Mouse (Mus musculus): ENCODE measurements around the gene Btf3.

Gene Btf3

DNA sequence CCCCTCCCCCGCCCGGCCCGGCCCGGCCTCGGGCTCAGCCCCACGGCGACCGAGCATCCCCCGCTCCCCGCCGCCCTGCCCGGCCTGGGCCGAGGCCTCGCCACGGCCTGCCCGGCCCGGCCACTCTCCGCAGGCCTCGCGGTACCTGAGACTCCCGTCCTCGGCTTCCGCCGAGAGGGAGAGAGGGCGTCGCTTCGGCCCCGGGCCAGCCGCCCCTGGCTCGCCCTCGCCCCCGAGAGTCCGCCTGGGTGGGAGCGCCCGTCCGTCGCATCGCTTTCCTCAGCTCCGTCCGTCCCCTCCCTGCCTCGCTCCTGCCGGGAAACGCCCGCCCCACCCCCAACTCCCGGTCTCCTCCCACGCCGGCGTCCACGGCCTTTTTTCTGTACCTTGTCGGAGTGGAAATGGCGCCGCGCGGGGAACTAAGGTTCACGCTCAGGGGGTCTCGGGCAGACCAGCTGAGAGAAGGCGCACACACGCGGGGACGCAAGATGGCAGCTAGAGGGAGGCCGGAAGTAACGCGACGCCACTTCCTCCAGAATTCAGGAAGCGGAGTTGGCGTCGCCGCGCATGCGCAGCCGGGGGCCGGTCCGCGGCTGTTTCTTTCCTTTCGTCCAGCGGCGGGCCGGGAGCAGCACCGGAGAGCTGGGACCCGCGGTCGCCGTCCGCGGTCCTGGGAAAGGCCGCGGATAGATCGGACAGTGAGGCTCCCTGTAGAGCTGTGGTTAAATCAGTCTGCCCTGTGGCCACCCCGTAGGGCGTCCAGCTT is at the start of gene Btf3:
Btf3 (minus strand) TSS at position 527 of the 766 bp plus-strand sequence.
- DNase-seq (ENCODE audit: low spot score): peak; percentile 91

DNA sequence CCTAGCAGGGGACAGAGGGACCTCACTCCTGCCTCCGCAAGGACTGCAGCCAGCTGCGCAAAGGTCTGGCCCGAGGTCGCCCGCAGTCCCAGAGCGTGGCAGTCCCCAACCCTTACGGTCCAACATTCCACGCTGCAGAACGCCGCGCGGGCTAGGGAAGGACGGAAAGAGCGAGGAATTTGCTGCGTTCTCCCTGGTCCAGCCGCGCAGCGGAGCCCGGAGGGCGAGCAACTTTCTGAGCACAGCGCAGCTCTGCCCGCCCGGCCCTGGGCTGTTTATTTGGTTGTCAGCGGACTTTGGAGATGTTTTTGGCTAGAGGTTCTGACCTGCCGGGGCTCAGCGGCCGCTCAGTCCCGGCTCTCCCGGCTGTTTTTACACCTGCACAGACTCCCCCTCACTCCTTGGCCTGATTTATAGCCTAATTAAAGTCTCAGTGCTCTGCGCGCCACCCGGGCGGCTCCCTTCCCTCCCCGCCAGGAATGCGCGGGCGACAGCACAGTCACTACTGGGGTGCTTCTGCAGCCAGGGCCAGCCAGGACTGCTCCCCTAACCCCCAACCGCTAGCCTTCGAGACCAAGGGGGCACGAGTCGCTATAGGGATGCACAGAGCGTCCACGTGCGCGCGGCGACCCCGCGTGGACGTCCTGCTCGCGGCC is 49.1 kb upstream of the Btf3 start:
- no peak for DNase-seq (ENCODE audit: low spot score)

DNA sequence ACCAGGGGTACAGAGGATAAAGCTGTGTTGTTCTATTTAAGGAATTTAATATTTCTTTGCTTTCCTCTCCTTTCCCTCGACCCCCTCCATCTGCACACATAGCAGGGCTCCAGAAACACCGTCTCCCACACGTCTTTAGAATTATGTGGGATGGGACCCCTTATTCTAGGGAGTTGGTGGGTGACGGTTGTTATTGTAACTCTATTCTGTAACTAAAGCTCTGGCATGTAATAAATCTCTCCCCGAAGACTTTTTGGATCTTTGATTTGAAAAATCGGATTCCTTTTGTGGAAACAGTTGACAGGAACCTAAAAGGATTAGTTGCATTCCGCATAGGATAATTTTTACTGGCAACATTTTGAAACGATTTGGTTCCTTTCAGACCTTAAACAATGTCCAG is 48.3 kb upstream of the Btf3 start:
- DNase-seq (ENCODE audit: low spot score): no peak

DNA sequence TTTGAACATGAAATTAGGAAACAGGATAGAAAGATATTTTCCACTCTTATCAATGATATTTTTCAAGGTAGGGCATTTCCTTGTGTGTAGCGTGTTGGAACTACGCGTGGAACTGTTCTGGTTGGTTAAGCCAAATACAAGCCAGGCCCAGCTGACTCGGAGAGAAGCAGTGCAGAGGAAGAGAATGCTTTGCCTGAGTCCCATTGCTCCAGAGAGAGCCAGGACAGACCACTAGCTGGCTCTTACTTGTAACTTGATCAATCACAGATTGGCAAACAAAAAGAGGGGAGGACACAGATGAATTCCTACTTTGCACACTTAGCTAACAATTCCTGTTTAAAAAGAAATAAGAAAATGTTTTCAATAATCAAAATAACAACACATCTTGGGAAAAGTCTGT is 46.2 kb upstream of the Btf3 start:
- DNase-seq (ENCODE audit: low spot score): no peak

DNA sequence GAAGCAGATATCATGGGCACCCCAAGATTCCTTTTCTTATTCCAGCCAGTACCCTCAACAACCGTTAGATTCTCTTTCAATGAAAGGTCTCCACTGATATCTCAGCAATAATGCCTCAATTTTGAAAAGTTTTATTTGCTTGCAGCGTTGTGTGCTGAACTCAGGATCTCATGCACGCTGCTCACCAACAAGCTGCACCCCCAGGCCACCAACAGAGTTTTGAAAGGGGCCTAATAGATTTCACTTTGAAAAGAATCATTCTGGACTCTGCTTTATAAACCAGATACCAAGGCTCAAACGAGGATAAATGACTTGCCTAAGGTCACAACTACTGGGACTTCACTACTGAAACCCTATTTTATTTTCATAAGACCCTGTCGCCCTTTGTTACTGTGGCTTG is 44.4 kb upstream of the Btf3 start:
- DNase-seq (ENCODE audit: low spot score): no peak

DNA sequence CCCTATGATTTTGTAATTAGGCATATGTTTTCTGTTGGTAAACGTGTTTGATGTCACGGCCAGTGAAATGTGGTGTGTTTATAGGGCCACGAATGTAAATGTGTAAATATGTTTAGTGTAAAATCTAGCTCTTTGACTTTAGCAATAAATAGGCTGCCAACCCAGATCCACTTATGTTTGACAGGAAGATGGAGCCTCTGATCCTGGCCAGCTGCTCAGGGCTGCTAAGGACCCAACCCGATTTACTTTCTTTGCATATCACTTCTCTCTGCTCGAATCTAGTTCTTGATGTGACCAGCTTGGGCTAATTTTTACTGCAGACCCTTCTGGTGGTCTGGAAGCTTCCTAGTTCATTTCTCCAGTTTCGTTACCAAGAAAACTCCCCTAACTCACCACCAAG is 43.6 kb upstream of the Btf3 start:
- DNase-seq (ENCODE audit: low spot score): no peak

DNA sequence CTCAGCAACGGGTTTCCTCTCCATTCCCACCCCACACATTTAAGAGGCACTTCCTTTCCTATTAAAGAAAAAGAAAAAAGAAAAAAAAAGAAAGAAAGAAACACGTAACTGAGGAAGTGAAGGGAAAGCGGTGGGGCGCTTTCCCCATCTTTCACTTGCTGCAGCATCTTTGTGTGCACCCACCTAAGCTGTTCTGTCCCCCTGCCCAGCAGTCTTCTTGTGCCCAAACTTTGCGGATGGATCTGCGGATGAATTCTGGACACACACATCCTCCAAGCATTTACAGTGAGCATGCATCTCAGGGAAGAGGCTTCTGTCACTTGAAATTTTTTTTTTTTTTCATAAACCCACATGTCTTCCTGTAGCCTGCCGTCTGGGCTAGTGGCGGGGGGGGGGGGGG is 42.5 kb upstream of the Btf3 start:
- no peak for DNase-seq (ENCODE audit: low spot score)

DNA sequence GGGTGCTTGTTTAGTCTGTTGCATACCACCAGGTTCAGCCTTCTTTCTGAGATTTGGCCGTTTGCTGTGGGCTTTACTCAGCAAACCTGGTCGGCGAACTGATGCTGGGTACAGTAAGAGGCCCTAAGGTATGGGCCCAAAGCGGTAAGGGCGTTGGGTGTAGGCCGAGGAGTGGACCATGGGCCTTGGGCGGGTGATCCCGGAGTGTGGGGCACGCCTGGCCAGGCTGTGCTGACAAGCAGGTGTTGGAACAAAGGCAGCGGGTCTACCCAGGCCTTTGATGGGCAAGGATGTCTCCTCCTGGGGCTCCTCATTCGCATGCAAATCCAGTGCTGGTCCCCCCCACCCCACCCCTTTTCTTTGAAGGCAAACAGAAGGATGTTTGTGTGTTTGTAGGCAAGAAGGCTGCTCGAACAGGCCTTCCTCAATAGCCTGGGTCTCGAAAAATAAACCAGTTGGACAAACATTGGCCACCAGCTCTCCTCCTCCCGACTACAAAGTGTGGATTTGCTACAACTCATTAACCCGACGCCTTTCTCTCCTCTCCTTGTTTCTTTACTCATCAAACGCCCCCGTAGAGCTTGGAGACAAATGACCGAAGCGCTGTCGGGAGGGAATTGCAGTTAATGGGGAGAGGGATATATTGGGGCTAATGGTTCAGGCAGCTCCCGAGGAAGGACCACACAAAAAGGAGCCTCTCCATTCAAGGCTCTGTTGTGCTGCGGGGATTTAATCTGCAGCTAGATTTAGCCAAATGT is 41.8 kb upstream of the Btf3 start:
- DNase-seq (ENCODE audit: low spot score): no peak

DNA sequence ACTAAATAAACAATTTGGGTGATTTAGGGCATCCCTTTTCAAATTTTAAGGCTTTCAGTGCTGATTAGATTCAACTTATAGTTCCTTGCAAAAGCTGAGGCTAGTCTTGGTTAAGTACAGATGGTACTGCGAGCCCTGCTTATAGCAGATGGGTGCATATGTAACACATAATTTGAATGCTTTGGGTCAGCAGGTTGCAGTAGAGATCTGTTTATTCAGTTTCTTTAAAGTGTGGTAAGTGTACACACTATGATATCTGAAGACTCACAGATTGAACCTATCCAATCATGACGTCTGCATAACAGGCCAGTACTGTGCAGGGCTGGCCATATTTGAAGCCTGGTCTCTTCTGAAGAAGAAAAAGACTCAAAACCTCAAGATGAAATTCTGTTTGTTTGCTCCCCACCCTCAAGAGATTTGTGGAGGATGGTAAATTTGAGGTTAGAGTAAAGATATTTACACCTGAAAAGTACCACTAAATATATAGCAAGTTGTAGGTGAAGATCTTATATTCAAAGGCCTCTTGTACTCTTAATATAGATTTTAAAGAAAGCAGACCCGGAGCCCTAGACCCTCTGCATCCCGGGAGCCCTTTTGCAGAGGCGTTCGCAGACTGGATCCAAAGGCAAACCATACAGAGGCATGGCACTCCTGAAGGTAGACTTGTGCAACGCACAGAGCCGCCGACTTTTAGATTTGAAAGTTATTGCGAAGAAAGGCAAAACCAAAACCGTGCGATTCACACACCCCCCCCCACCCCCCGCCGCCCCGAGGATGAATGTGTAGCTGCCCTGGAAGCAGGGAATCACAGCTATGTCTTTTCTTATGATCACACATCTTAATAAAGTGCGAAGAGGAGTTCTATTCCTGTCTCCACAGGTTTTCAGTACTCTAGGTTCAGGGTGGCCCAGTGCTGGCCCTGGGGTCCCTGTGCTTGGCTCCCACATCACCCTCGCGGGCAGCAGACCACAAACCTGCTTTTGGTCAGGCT is 40.9 kb upstream of the Btf3 start:
- DNase-seq (ENCODE audit: low spot score): no peak

DNA sequence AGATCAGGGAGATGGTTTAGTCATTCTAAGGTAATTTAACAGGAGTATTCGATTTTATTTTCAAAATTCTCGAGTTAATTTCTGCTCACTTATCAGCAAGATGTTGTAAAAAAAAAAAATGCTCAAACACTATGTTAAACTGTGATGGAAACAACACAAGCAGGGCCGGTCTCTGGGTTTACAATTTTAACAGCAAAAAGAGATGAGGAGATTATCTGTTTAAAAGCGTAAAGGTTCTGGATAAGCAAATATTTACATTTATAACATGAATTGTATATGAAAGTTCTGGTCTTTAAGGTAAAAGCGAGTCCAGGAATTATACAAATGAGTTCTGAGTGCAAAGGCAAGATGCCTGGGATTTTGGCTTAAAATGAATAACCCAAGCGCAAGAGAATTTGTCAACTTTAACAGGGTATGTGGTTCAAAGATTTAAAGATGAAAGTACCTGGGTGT is 40.2 kb upstream of the Btf3 start:
- no peak for DNase-seq (ENCODE audit: low spot score)

DNA sequence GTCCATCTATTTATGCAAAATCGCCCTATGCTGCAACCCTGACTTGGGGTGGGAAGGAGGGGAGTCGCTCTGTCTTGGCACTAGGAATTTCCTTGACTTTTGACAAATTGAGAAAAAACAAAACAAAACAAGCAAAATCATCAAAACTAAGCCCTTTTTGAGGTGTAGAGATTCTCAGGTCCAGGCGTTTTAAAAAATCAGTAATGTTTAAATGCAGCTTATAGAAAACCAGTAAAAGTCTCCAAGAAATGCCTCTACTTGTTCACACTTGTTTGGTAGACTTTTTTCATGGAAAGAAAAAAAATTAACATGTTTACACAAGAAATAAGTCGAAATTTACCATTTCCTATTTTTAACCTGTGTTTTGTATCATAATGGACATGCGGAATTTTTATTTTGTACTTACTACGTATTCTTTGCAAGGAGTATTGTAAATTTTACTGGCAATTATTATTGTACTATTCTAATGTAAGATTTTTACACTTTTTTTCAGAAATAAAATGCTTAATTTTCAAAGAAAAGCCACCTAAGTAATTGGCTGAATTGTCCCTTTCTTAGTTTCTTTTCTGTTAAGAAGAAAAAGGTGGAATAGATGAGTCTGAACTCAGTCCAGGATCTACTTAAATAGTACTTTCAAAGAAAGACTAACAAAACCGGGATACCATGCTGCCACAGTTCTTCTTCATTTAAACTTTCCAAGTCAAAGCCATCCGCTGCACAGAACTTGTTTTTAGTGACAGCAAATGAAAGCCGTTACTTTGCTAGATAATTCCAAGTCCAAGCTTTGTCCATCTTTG is 39.6 kb upstream of the Btf3 start:
- DNase-seq (ENCODE audit: low spot score): no peak

DNA sequence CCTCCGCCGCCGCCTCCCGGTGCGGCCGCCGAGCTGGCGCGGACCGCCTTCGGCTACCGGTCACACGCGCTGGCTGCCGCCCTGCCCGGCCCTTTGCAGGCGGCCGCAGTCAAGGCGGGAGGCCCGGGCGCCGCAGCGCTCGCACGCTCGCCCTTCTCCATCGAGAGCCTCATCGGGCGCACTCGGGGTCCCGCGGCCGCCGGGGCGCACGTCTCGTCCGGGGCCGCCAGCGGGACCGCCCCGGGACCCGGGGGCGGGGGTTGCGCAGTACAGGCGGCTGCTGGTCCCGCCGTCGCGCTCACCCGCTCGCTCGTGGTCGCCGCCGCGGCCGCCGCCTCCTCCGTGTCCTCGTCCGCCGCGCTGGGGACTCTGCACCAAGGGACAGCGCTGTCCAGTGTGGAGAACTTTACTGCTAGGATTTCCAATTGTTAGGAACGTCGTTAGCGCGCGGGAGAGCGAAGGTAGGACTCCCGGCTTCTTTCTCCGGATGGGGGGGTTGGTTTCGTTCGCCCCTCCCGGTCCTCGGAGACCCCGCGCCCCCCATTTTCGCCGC is 38.8 kb upstream of the Btf3 start:
- no peak for DNase-seq (ENCODE audit: low spot score)

DNA sequence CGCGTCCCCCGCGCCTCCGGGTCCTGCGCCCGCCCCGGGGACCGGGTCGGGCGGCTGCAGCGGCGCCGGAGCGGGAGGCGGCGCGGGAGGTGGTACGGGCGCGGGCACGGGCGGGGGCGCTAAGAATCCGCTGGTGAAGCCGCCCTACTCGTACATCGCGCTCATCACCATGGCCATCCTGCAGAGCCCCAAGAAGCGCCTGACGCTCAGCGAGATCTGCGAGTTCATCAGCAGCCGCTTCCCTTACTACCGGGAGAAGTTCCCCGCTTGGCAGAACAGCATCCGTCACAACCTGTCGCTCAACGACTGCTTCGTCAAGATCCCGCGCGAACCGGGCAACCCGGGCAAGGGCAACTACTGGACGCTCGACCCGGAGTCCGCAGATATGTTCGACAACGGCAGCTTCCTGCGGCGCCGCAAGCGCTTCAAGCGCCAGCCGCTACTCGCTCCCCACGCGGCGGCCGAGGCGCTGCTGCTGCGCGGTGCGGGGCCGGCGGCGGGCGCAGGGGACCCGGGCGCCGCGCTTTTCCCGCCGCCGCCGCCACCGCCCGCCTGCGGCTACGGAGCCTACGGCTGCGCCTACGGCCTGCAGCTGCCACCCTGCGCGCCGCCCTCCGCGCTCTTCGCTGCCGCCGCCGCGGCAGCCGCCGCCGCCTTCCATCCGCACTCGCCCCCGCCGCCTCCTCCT is 38.2 kb upstream of the Btf3 start:
- DNase-seq (ENCODE audit: low spot score): no peak

DNA sequence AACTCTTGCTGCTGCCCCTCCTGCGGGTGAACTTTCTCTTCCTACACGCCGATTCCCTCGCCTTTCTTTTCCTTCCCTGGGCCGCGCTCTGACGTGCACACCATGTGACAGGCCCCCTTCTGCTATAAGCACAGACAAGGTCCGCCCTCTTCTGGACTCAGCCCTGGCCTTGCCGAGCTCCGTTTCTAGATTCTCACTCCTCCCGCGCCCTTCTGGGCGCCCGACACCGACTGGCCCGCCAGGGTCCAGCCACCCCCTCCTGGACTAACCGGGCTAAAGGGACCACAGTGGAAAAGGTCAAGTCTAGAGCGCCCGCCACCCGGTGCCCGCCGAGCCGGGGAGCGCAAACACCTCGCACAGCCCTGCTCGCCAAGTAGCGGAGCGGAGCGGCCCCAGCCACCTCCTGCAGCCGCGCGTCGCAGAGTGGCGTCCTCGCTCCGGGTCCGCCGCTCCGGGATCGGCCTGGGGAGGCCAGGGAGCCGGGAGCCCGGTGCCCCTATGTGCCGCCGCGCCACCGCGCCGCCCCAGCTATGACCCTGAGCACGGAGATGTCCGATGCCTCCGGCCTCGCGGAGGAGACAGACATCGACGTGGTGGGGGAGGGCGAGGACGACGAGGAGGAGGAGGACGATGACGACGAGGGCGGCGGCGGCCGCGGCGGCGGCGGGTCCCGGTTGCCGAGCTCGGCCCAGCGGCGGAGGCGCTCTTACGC is 37.4 kb upstream of the Btf3 start, which contains the start of gene Foxd1:
Foxd1 (plus strand) TSS at position 153 of the 712 bp plus-strand sequence.
- no peak for DNase-seq (ENCODE audit: low spot score)

DNA sequence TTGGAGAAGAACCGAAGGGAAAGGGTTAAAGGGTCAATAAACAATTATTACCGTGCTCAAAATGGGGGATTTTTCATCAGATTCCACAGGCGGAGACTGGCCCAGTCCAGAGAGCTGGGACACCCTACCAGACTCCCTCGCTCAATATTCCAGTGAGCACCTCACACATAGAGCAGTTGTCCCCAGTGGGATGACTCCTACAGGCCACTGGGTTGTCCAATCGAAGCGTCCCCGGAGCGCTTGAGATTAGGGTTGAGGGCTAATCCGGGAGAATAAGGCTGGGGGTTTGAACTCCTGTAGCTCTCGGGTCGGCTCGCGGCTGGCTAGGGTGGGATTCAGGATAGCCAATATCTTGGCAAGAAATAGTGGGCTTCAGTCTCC is 36.9 kb upstream of the Btf3 start:
- no peak for DNase-seq (ENCODE audit: low spot score)

DNA sequence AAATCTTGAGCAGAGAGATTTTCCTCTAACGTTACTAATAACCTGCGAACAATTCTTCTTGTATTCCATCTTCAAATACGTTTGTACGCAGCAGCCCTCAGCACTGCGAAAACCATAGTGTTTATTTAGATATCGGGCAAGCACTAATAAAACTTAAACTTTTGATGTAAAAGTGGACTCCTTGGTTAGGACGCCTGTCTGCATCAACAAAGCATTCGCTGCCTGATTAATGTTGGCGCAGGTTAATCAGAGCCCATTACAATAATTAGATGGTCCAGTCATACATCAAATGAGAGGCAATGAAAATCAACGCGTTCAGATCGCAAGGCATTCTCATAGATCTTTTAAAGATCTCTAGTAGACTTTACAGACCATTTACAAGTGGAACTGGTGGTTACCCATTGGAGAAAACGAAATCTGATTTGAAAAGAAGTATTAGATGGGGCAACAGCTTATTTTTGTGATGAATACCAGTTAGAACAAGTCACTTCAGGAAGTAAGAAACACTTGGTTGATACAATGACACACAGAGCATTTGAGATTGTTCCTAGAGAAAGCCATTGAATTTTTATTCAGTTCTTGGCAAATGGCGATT is 35.7 kb upstream of the Btf3 start:
- DNase-seq (ENCODE audit: low spot score): no peak

DNA sequence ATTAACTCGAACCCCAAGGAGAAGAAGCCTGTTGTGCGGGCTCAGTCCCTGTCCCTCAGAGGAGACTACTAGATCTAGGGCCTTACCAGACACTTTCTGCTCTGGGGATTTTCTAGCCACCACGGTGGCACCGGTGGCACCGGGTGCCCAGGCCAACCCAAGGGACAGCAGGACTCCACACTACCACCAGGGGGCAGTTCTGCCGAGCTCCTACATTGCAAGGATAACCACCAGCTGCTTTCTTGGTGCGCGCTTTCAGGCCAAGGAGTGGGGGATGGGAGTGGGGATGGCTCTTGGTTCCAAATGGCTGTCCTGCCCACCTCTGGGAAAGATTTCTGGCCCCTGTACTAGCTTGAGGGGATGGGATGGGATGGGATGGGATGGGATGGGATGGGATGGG is 34.7 kb upstream of the Btf3 start:
- DNase-seq (ENCODE audit: low spot score): no peak

DNA sequence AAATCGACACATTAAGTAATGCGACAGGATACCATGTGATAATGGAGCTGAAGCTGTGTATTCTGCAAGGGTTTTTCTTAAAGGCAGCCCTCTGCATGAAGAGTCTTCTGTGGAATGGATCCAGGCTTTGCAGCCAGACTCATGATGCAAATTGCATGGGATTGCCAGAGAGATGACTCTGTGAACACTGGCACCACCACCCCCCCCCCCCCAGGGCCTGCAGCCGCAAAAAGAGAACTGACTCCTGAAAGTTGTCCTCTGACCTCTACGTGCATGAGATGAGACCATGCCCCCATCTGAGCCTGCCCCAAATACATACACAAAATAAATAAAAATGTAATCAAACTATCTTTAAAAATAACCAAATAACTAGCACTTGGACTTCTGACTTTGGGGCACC is 32.7 kb upstream of the Btf3 start:
- DNase-seq (ENCODE audit: low spot score): no peak

DNA sequence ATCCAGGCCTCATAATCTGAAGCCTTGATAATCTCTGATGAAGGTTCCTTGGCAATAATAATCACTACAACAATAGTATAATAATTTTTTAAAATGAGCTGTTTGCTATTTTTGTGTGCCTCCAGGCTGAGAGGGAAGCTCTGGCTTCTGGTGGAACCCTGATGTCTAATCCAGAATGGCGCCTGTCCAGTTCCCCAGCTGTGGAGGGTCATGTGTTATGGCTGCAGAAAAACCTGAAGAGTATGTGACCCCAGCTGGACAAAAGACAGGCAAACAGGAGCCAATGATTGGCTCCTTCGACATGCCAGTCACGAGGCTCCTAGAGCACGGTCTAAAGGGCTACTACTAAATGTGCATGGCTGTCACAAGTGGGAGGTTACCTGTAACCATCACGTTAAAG is 23.7 kb upstream of the Btf3 start:
- DNase-seq (ENCODE audit: low spot score): no peak
